Mouse (Mus musculus) cerebellum, postnatal 14 days (tissue): ENCODE data around the gene Prkar2a.
"Not testable (repeated sequence)": the region's sequence is repeated elsewhere in the genome, so short reads cannot be mapped to it uniquely, and the experiment has no call there.

Experiments used
- DNase-seq, 2 experiments: peaks; one replicate each; pipeline ENCODE4 v3.0.0; 2021; ENCODE audit warnings: mixed read lengths in 2 of 2

Prkar2a gene

DNA sequence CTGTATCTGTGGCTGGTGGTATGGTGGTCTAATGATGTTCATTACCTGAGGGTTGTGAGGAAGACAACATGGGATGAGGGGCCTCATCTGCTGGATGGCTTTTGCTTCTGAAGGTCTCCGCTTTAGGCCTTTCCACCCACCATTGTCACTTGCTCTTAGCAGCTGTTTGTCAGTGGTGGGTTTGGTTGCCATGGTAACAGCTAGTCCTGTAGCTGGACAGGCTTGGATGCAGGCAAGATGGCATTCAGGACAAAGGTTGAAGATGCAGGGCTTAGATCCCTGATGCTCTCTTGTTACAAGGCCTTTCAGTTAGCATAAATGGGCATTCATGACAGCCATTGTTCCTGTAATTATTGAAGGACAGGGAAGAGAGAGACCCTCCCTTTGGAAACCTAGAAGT is at the start of gene Prkar2a:
TSS of gene Prkar2a (plus strand) at position 209 of the 400 bp plus-strand sequence.
- DNase-seq, result no peak

DNA sequence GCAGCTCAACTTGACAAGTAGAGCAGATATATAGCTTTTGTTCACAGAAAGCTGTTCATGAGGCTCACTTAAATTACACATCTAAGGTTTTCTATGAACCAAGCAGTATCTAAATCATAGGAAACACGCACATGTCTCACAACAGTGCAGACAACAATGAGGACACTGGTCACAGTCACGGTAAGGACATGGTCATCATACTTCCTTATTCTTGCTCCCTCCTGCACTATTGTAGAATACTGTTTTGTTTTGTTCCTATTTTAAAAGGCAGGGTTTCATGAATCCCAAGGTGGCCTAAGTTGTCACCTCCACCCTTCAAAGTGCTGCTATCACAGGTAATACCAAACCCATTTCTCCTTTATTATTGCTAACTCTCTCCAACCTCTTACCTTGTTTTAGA is 49.3 kb upstream of the Prkar2a start:
- no peak for DNase-seq

DNA sequence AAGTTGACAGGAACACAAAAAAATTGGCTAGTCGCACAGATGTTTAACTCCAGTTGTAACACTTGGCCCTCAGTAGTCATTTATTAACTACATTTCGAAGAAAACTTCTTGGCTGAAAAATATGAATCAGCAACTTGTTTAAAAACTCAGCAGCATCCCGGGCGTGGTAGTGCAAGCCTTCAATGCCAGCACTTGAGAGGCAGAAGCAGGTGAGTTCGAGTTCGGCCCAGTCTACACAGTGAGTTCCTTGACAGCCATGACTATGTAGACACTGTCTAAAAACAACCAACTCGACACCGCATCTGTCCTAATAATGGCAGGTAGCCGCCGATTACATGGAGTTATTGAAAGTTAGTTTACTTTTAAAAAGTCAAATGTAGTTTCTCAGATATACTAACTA is 40.9 kb upstream of the Prkar2a start:
- DNase-seq, result no peak

DNA sequence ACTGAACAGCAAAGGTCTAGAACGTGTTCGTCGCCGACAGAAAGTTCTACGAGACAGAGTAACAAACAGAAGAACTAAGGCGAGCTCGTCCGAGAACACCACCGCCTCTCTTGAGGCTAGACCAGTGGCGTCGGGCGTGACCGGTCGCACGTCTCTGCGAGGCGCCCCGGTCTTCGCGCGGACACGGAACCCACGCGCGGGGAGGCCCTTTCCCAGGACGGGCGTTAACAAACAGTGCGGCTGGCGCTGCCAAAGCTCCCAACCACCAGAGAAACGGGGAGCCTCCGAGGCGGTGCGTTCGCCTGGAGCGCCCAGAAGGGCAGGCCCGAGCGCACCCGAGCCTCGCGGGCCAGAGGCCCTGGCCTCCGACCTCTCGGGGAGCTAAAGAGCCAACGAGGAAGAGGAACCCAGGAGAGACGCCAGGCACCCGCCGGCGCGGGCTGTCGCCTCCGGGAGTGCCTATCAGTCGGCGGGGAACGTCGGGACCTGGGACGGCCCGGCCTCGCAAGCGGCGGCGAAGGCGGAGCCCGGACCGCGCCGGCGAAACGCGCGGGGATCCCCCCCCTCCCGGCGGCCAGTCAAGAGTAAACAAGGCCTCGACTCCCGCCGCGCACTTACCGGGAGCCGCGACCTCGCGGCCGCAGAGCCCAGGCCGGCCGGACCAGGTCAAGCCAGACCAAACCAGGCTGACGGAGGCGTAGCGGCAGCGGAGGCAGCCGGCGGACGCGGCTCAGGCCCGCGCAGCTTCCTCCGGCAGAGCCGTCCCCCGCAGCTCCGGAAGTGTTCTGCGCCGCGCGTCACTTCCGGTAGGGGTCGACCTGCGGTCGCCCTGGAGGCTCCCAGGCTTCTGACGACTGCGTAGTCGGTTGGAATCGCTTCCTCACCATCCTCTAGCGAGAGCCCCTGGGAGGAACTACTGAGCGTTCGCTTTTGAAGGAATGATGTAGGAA is 40.2 kb upstream of the Prkar2a start, which contains the start of gene Arih2:
TSS of gene Arih2 (minus strand) at position 776 of the 950 bp plus-strand sequence.
- peak; percentile 92 to 94 for DNase-seq

DNA sequence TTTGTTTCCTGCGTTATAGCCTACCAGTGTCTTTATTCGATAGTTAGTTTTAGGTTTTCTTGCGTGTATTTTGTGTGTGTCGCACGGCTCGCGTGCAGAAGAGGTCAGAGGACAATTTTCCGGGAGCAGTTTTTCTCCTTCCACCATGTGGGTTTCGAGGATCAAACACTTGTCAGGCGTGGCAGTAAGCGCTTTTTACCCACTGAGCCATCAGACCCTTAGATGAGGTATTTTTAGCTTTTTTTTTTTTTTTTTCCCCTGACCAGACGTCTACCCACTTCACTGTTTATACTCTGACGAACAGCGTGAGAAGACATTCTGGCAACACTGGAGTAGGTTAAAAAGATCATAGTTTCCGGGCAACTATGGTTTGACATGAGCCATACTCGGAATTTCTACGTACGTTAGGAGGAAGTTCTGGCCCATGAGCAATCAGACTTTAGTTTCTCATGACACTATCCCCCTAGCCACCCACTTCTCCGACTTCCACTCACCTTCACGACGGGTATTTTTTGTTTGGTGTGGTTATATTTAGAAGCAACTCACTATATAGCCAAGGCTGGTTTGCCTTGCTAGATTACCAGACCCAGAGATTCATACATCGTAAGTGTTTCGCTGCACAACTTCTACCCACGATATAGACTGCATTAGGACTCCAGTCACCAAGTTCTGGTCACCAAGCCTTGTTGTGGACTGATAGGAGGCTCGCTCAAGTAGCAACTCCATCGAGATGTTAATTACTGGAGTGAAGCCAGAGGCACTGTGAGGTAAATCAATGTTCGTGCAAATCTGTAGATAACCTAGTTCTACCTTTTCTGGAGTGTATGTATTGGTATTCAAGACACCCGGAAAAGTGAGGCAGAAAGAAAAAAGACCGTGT is 39.3 kb upstream of the Prkar2a start:
- DNase-seq, result peak in 1 of 2 experiments; percentile 8

DNA sequence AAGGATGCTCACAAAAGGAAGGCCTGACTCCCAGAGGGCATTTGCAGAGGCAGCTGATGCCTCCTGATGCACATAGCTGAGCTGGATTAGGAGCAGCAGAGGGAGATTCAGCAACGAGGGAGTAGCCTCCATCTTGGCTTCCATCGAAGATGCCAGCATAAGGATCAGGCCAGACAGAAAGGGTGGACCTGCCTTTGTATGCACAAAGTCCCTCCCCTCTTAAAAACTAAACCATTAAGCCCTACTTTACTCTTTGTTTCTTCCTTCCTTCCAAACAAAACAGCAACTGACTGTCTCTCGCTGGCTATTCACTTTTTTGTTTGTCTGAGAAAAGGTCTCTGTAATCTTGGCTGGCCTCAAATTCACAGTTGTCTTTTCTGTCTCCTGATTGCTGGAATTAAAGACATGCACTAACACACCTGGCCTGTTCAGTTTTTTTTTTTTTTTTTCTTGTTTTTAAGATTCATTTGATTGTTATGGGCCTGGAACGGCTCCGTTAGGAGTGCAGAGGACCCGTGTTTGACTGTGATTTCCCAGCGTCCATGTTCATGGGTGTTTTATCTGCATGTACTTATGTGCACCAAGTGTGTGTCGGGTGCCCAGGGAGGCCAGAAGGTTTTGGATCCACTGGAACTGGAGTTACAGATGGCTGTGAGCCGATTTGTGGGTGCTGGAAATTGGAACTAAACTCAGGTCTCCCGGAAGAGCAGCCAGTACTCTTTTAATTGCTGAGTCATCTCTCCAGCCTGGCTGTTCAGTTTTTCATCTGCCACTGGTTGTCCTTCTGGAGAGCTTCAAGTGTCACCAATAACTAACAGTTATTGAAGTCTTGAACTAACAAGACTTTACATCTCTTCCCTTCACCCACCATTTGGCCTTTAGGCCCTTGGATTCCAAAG is 34.3 kb upstream of the Prkar2a start:
- no peak for DNase-seq

DNA sequence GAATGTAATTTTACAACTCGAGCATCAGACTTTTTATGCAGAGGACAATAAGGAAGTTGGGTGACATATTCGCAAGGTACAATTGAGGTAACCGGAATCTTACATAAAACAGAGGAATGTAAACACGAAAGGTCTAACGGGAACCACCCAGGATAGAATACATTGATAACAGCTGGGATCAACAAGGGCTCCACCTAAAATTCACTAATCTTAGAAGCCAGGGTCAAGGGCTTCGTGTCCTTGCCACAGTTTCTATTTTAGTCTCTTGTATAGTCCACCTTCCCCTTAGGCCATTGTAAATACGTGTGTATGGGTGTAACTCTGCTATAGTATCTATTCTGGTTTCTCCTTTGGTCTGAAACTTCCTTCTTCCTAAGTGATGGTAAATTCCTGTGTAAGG is 33.2 kb upstream of the Prkar2a start:
- not testable (repeated sequence) for DNase-seq

DNA sequence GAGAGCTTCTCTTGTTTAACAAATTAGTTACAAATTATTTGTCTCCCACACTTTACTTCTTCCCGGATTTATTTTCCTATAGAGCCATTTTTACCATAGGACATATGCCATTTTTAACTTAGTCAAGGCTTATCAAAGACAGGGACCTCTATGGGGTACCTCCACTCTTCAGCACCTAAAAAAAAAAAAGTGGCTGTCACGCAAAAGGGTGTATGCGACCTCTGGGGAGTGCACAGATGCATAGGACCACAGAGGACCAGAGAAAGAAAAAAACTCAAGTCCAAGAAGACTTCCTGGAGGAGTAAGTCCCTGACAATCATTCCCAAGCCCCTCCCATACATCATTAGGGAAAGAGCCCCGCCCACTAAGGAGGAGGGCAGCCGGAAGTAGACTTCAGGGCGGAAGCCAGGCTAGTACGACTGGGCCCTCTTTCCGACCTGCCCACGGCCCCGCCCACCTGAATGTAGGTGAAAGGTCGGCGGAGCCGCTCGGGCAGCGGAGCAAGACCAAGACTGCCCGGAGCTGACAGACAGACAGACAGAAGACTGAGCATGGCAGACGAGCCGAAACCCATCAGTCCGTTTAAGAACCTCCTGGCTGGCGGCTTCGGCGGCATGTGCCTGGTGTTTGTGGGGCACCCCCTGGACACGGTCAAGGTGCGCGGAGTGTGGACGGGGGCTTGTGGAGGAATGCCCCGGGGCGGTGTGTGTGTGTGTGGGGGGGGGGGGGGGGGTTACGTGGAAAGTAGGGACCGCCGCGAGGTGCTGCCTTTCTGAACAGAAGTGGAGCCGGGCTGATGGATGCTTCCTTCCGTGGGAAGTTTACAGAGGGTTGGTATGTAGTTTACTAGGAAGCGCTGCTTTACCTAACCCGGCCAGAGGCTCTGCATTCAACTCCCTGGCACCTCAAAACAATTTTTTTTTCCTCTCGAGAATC is 27.2 kb upstream of the Prkar2a start, which contains the start of gene Slc25a20:
TSS of gene Slc25a20 (plus strand) at position 412 of the 936 bp plus-strand sequence.
- peak; percentile 65 to 79 for DNase-seq

DNA sequence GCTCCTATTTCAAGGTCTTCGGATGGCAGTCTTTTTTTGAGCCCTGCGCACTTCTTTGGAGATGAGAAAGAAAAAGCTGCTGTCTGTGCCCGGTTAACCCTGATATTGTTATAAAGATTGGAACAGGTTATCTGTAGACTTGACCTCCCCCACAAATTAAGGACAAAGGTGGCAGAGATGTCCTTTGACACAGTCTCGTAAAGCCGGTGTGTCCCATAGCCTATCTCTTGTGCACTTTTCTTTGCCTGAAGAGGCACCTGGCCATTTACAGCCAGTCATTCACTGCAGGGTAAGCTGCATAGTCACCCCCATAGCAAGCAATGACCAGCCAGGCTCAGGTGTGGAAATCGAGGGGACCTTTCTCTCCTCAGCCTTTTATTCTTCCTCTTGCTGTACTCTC is 26.5 kb upstream of the Prkar2a start:
- no peak for DNase-seq

DNA sequence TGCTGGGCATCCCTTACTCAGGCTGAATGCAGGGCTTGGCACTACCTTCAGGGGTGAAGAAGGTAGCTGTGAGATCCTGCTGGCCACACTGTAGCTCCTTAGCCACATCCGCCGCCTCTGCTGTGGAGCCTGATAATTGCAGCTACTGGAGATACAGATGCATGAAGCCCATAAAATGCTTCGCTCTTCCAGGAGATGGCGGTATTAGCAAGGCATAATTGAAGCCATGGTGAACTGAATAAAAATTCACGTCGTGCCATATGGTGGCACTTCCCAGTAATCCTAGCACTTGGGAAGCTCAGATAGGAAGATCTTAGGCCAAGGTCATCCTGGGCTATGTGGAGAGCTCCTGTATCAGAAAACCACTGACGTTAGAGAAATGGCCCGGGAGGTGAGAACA is 19.2 kb upstream of the Prkar2a start:
- peak in 1 of 2 experiments; percentile 22 for DNase-seq

DNA sequence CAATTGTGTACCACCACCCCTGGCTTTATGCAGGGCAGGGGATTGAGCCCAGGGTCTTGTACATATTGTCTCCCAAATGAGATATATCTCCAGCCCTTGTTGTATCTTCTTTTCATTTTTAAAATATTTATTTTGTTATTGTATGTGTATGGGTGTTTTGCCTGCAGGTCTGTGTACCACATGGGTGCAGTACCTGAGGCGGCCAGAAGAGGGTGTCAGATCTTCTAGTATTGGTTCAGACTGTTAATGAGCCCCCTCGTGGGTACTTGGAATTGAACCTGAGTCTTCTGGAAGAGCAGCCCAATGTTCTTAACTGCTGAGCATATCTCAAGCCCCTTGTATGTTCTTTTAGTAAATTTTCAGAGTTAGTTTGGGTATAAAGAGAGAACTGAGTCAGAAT is 16.0 kb upstream of the Prkar2a start:
- DNase-seq, result peak in 1 of 2 experiments; percentile 54

DNA sequence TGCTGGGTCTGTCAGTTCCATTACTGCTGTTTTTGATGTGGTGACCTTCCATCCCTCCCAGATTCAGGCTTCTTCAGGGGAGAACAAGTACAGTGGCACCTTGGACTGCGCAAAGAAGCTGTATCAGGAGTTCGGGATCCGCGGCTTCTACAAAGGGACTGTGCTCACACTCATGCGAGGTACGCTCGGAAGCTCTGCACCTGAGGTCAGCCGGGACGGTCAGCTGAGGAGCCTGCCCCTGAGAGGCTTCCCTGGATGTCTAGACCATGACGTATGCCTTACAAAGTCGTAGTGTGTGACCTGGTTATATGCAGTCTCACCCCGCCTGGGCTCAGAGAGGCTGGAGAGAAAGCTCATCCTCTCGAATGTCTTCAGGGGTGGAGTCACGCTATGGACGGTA is 9.1 kb upstream of the Prkar2a start:
- no peak for DNase-seq

DNA sequence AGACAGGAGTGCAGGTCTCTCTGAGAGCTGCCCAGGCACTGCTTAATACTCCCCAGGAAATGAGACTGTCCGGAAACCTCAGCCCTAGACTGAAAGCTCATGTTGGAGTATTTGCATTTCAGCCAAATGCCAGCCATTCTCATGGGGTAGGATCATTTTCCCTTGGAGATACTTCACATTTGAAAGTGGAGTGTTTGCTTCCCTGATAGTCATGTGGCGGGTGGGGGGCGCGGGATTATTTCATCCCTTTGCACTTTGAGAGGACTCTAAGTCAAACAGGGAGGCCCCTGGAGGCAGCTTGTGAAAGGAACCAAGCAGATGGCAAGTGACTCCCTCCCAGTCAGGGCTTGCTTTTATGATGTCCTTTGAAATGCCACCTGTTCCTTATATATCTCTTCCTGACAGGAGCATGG is 2.6 kb upstream of the Prkar2a start:
- DNase-seq, result peak; percentile 28 to 41

DNA sequence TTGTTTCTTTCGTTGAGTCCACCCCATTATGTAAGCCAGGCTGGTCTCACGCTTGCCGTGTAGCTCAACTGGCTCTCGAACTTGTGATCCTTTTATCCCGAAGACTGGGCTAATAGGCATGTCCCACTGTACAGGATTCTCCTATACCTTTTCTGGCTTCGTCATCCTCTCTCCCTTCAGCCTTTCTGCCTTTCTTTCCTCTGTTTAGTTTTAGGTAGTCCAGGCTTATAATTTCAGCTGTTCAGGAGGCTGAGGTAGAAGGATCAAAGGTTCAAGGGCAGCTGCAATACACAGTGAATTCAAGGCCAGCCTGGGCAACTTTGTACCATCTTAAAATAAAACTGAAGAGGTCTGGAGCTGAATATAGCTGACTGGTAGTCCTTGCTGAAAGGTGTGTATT is 1.9 kb upstream of the Prkar2a start:
- DNase-seq, result no peak

DNA sequence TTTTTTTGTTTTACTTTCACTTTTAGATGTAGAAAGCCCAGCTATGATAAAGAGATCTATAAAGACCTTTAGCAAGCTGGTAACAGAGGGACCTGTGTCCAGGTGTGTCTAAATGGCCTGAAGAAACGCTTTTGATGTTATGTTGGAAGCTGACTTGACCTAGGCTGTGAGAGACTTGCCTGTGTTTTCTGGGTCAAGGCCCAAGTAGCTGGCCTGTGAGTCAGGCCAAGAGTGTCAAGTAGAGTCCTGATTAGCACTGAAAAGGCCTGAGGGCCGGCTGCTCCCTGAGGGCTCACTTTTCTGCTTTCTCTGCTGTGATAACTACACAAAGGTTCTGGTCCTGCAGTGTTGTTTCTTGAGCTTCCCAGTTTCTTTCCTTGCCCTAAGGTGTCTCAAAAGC is 1.4 kb upstream of the Prkar2a start:
- DNase-seq, result no peak

DNA sequence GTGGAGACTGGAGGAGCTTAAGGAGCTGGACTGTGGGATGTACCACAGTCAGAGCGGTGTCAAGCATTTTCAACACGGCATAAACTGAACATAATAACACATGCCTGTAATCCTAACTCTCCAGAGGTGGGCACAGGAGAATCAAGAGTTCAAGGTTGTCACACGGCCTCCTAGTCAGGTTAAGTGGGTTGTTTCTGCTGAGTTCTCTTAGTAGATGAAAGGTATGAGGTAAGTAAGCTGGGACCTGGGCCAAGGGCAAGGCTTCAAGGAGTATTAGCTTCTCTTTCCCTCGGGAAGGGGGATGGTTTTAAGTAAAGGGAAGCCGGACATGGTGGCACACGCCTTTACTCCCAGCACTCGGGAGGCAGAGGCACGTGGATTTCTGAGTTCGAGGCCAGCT is 663 bp upstream of the Prkar2a start:
- DNase-seq, result peak in 1 of 2 experiments; percentile 15

DNA sequence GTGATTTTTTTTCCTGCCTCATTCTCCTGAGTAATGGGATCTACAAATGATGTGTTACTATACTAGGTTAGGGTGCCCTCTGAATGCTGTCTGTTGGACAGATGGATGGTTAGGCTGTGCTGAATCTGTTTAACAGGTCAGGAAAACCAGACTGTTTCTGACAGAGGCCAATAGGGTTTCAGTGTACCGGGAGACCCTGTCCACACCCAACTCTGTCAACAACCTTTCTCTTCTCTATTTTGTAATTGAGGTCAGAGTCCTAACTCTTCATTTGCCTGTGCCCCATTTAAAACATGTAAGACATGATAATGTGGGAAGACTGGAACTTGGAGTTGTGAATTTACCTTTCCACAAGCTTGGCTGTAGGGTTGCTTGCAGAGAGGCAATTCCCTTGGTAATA is 879 bp downstream of the Prkar2a start:
- DNase-seq, result no peak

DNA sequence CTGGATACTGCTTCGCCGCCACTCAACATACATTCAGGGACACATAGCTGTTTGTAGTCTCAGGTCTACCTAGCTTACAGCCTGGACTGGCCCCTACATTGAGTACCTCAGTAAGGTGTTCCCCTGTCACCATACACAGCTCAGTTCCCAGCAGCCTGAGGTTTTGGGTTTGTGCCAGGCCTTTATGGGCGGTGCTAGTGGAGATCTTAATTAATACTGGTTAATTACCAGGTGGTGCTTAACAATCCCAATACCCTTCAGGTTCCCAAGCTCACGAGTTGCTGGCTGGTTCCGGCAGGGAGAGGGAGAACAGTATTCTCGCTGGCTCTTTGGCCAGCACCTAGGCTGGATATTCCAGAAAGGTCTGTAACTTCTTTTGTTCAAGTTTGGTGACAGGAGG is 1.8 kb downstream of the Prkar2a start:
- DNase-seq, result peak; percentile 21 to 25

DNA sequence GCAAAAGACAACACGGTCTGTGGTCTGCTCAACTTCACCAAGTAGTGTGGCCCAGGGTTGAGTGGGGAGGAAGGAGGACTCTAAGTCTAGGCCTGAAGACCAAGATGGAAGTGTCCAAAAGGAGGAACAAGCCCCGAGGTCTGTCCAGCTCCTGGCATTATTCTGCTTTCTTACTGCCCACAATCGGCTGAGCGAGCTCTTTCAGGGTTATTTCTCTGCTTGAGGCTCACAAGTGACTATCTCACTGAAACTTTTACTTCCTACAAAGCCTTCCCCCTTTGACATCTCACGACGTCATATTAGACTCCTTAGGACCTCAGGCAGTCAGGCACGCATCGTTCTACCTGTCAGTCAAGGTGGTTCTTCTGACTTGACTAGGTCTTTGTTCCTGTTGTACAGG is 2.3 kb downstream of the Prkar2a start:
- DNase-seq, result no peak

DNA sequence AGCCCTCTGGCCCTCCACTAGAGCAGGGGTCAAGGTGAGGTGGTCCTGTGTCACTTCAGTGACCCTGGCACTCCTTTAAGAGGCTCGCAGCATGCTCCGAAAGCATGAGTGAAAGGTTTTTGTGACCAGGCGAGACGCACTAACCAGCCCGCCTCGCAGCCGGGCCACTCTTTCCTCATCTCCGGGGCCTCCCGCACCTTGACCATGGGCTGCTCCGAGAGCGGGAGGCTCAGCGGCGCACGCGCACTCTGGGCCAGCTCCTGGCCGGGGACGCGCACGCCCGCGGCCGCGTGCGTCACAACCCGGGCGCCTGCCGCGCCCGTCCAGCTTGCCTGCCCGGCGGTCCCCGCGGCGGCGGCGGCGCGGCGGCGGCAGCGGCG is 2.7 kb downstream of the Prkar2a start:
- DNase-seq, result peak; percentile 93 to 96
